Mouse (Mus musculus): Measurements from ENCODE around the gene Chn2. TPM values are rescaled to one million over a fixed set of nuclear protein-coding genes. Genes with fewer than 3 reads are reported as not detected.

Chn2 gene
- polyA plus RNA-seq, 1 experiment from 2014 or later, result 29.2 TPM

- H3K4me2 ChIP-seq (ENCODE audit: low read length), result no peak overlapping the region
- WGBS, result 62% methylated on average over 8 of the region's 8 CpGs
- no peak overlapping the region for H3K4me3 ChIP-seq (ENCODE audit: low read depth, low read length)
- H3K27me3 ChIP-seq (ENCODE audit: control insufficient read depth, insufficient read depth, low read depth, low read length), result no peaks in the 10 kb centered on the region
- H3K4me1 ChIP-seq (ENCODE audit: control insufficient read depth, insufficient read depth, low read length), result no peaks in the 10 kb centered on the region
- ATAC-seq, result no peak
- H3K36me3 ChIP-seq (ENCODE audit: control insufficient read depth, insufficient read depth, low read length), result no peaks in the 10 kb centered on the region
- no peak overlapping the region for H3K9ac ChIP-seq (ENCODE audit: low read depth, low read length)
- H3K27ac ChIP-seq (ENCODE audit: low read length), result no peak overlapping the region
- no peaks in the 10 kb centered on the region for H3K9me3 ChIP-seq (replicated peaks; ENCODE audit: control insufficient read depth, low read length, poor library complexity, severe bottlenecking)
Measured at GRCm38 (mm10) chr6:54248354-54249252, 209.2 kb downstream of the Chn2 start.

- no peak overlapping the region for H3K4me2 ChIP-seq (ENCODE audit: low read length)
- ATAC-seq, result no peak
- H3K9ac ChIP-seq (ENCODE audit: low read depth, low read length), result no peak overlapping the region
- H3K27ac ChIP-seq (ENCODE audit: low read length), result no peak overlapping the region
- WGBS, result 50% methylated on average over 17 of the region's 17 CpGs
- no peaks in the 10 kb centered on the region for H3K4me1 ChIP-seq (ENCODE audit: control insufficient read depth, insufficient read depth, low read length)
- no peaks in the 10 kb centered on the region for H3K36me3 ChIP-seq (ENCODE audit: control insufficient read depth, insufficient read depth, low read length)
- no peaks in the 10 kb centered on the region for H3K27me3 ChIP-seq (ENCODE audit: control insufficient read depth, insufficient read depth, low read depth, low read length)
- no peak overlapping the region for H3K4me3 ChIP-seq (ENCODE audit: low read depth, low read length)
- H3K9me3 ChIP-seq (replicated peaks; ENCODE audit: control insufficient read depth, low read length, poor library complexity, severe bottlenecking), result no peaks in the 10 kb centered on the region
Measured at GRCm38 (mm10) chr6:54251401-54252191, 212.2 kb downstream of the Chn2 start.

- Histone ChIP-seq H3K4me3 (ENCODE audit: low read depth, low read length) (no peak overlapping the region), H3K4me1 (ENCODE audit: control insufficient read depth, insufficient read depth, low read length) (no peaks in the 10 kb centered on the region), H3K9me3 (replicated peaks; ENCODE audit: control insufficient read depth, low read length, poor library complexity, severe bottlenecking) (no peaks in the 10 kb centered on the region), H3K4me2 (ENCODE audit: low read length) (no peak overlapping the region), H3K27ac (ENCODE audit: low read length) (no peak overlapping the region), H3K36me3 (ENCODE audit: control insufficient read depth, insufficient read depth, low read length) (no peaks in the 10 kb centered on the region), H3K9ac (ENCODE audit: low read depth, low read length) (no peak overlapping the region), H3K27me3 (ENCODE audit: control insufficient read depth, insufficient read depth, low read depth, low read length) (no peaks in the 10 kb centered on the region)
- 69% methylated on average over 5 of the region's 5 CpGs for WGBS
- ATAC-seq, result no peak
Measured at GRCm38 (mm10) chr6:54253206-54253605, 213.9 kb downstream of the Chn2 start.

GRCm38 (mm10) chr6:54253881-54254280, 214.5 kb downstream of the Chn2 start:
- Histone ChIP-seq H3K4me2 (ENCODE audit: low read length) (no peak overlapping the region), H3K4me3 (ENCODE audit: low read depth, low read length) (no peak overlapping the region), H3K4me1 (ENCODE audit: control insufficient read depth, insufficient read depth, low read length) (no peaks in the 10 kb centered on the region), H3K36me3 (ENCODE audit: control insufficient read depth, insufficient read depth, low read length) (no peaks in the 10 kb centered on the region), H3K27ac (ENCODE audit: low read length) (no peak overlapping the region), H3K27me3 (ENCODE audit: control insufficient read depth, insufficient read depth, low read depth, low read length) (no peaks in the 10 kb centered on the region), H3K9ac (ENCODE audit: low read depth, low read length) (no peak overlapping the region), H3K9me3 (replicated peaks; ENCODE audit: control insufficient read depth, low read length, poor library complexity, severe bottlenecking) (no peaks in the 10 kb centered on the region)
- WGBS, result 77% methylated on average over 7 of the region's 7 CpGs
- no peak for ATAC-seq

GRCm38 (mm10) chr6:54254759-54255158, 215.4 kb downstream of the Chn2 start:
- H3K27ac ChIP-seq (ENCODE audit: low read length), result no peak overlapping the region
- H3K9ac ChIP-seq (ENCODE audit: low read depth, low read length), result no peak overlapping the region
- no peak for ATAC-seq
- H3K36me3 ChIP-seq (ENCODE audit: control insufficient read depth, insufficient read depth, low read length), result no peaks in the 10 kb centered on the region
- 64% methylated on average over 6 of the region's 6 CpGs for WGBS
- no peak overlapping the region for H3K4me3 ChIP-seq (ENCODE audit: low read depth, low read length)
- H3K4me1 ChIP-seq (ENCODE audit: control insufficient read depth, insufficient read depth, low read length), result no peaks in the 10 kb centered on the region
- no peaks in the 10 kb centered on the region for H3K27me3 ChIP-seq (ENCODE audit: control insufficient read depth, insufficient read depth, low read depth, low read length)
- H3K4me2 ChIP-seq (ENCODE audit: low read length), result no peak overlapping the region
- no peaks in the 10 kb centered on the region for H3K9me3 ChIP-seq (replicated peaks; ENCODE audit: control insufficient read depth, low read length, poor library complexity, severe bottlenecking)

- H3K9ac ChIP-seq (ENCODE audit: low read depth, low read length), result no peak overlapping the region
- H3K36me3 ChIP-seq (ENCODE audit: control insufficient read depth, insufficient read depth, low read length), result no peaks in the 10 kb centered on the region
- ATAC-seq, result no peak
- H3K27me3 ChIP-seq (ENCODE audit: control insufficient read depth, insufficient read depth, low read depth, low read length), result no peaks in the 10 kb centered on the region
- WGBS, result 41% methylated on average over 11 of the region's 11 CpGs
- H3K4me3 ChIP-seq (ENCODE audit: low read depth, low read length), result no peak overlapping the region
- no peaks in the 10 kb centered on the region for H3K4me1 ChIP-seq (ENCODE audit: control insufficient read depth, insufficient read depth, low read length)
- H3K9me3 ChIP-seq (replicated peaks; ENCODE audit: control insufficient read depth, low read length, poor library complexity, severe bottlenecking), result no peaks in the 10 kb centered on the region
- H3K27ac ChIP-seq (ENCODE audit: low read length), result no peak overlapping the region
- H3K4me2 ChIP-seq (ENCODE audit: low read length), result no peak overlapping the region
Measured at GRCm38 (mm10) chr6:54255321-54255720, 216.0 kb downstream of the Chn2 start.

GRCm38 (mm10) chr6:54256397-54256796, 217.0 kb downstream of the Chn2 start:
- H3K4me1 ChIP-seq (ENCODE audit: control insufficient read depth, insufficient read depth, low read length), result no peaks in the 10 kb centered on the region
- no peak overlapping the region for H3K27ac ChIP-seq (ENCODE audit: low read length)
- no peak overlapping the region for H3K4me3 ChIP-seq (ENCODE audit: low read depth, low read length)
- H3K27me3 ChIP-seq (ENCODE audit: control insufficient read depth, insufficient read depth, low read depth, low read length), result no peaks in the 10 kb centered on the region
- H3K9ac ChIP-seq (ENCODE audit: low read depth, low read length), result no peak overlapping the region
- no peaks in the 10 kb centered on the region for H3K36me3 ChIP-seq (ENCODE audit: control insufficient read depth, insufficient read depth, low read length)
- no peaks in the 10 kb centered on the region for H3K9me3 ChIP-seq (replicated peaks; ENCODE audit: control insufficient read depth, low read length, poor library complexity, severe bottlenecking)
- 57% methylated on average over 10 of the region's 10 CpGs for WGBS
- no peak for ATAC-seq
- H3K4me2 ChIP-seq (ENCODE audit: low read length), result no peak overlapping the region

GRCm38 (mm10) chr6:54257552-54257951, 218.2 kb downstream of the Chn2 start:
- Histone ChIP-seq H3K27ac (ENCODE audit: low read length) (no peak overlapping the region), H3K27me3 (ENCODE audit: control insufficient read depth, insufficient read depth, low read depth, low read length) (no peaks in the 10 kb centered on the region), H3K9me3 (replicated peaks; ENCODE audit: control insufficient read depth, low read length, poor library complexity, severe bottlenecking) (no peaks in the 10 kb centered on the region), H3K36me3 (ENCODE audit: control insufficient read depth, insufficient read depth, low read length) (no peaks in the 10 kb centered on the region), H3K4me2 (ENCODE audit: low read length) (no peak overlapping the region), H3K4me1 (ENCODE audit: control insufficient read depth, insufficient read depth, low read length) (no peaks in the 10 kb centered on the region), H3K9ac (ENCODE audit: low read depth, low read length) (no peak overlapping the region), H3K4me3 (ENCODE audit: low read depth, low read length) (no peak overlapping the region)
- 87% methylated on average over 3 of the region's 3 CpGs for WGBS
- no peak for ATAC-seq

GRCm38 (mm10) chr6:54258462-54258861, 219.1 kb downstream of the Chn2 start:
- Histone ChIP-seq H3K4me3 (ENCODE audit: low read depth, low read length) (no peak overlapping the region), H3K27ac (ENCODE audit: low read length) (no peak overlapping the region), H3K9ac (ENCODE audit: low read depth, low read length) (no peak overlapping the region), H3K4me2 (ENCODE audit: low read length) (no peak overlapping the region), H3K27me3 (ENCODE audit: control insufficient read depth, insufficient read depth, low read depth, low read length) (no peaks in the 10 kb centered on the region), H3K9me3 (replicated peaks; ENCODE audit: control insufficient read depth, low read length, poor library complexity, severe bottlenecking) (no peaks in the 10 kb centered on the region), H3K4me1 (ENCODE audit: control insufficient read depth, insufficient read depth, low read length) (no peaks in the 10 kb centered on the region), H3K36me3 (ENCODE audit: control insufficient read depth, insufficient read depth, low read length) (no peaks in the 10 kb centered on the region)
- no peak for ATAC-seq
- WGBS, result 82% methylated on average over 5 of the region's 5 CpGs

All from midbrain, embryonic 16.5 days (tissue).